Mouse (Mus musculus) MEL (cell line): ENCODE measurements around the gene Gns.

Experiments used
- CTCF ChIP-seq, 3 experiments: IDR thresholded peaks in 2 of 3; conservative IDR thresholded peaks in 1 of 3; 2 replicates each; pipeline ENCODE4 v1.5.1; 2011 to 2012; ENCODE audit warnings: low read length in 3 of 3, low read depth in 2 of 3, mild to moderate bottlenecking in 2 of 3, improper control_type of control experiment in 1 of 3, inconsistent platforms in 1 of 3, mixed read lengths in 1 of 3, moderate library complexity in 1 of 3; ENCODE audit not compliant: control insufficient read depth in 1 of 3, insufficient read depth in 1 of 3, poor library complexity in 1 of 3, severe bottlenecking in 1 of 3
- MAZ ChIP-seq: IDR thresholded peaks from 2 replicates; pipeline ENCODE4 v1.6.1; 2012; ENCODE audit warnings: low read depth, mild to moderate bottlenecking, inconsistent platforms, low read length, improper control_type of control experiment
- MXI1 ChIP-seq: IDR thresholded peaks from 2 replicates; pipeline ENCODE4 v1.6.1; 2011; ENCODE audit warnings: mild to moderate bottlenecking, low read depth, low read length, improper control_type of control experiment
- ZKSCAN1 ChIP-seq: IDR thresholded peaks from 2 replicates; pipeline ENCODE4 v1.6.1; 2012; ENCODE audit warnings: low read depth, mild to moderate bottlenecking, inconsistent platforms, low read length, improper control_type of control experiment, moderate library complexity

GRCm38 (mm10) chr10:121436258-121436645, 71.4 kb downstream of the Gns start:
- TF ChIP-seq CTCF (IDR thresholded peaks at IDR 0.05 in 2 of 3, conservative IDR thresholded peaks at IDR 0.05 in 1 of 3; ENCODE audit: control insufficient read depth in 1 of 3, insufficient read depth in 1 of 3, low read depth in 2 of 3, low read length in 3 of 3, poor library complexity in 1 of 3, severe bottlenecking in 1 of 3) (no peak), MAZ (no peak), MXI1 (no peak), ZKSCAN1 (no peak)
